Mouse (Mus musculus): ENCODE measurements around the gene Kcnq1.

DNA sequence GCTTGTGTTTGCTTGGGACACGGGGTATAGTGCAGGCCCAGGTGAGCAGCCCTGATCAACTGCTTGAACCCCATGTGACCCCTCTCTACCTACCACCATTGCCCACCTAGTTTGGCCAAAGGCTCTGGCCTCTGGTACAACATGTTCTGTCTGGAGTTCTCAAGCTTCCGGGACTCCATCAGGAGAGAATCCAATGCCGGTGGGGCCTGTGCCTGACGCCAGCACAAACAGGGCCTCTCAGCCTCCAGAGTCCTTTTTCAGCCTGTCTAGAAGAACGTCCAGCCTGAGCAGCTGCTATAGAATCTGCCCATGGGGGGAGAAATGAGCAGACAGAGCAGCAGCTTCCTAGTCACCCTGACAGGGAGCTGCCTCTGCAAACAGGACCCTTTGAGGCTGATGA is 311.7 kb downstream of the Kcnq1 start:
- TF ChIP-seq CTCF (IDR thresholded peaks at IDR 0.05; ENCODE audit: low read depth), result no peak
- TF ChIP-seq EP300 (optimal IDR thresholded peaks at IDR 0.05), result no peak
